Mouse (Mus musculus) left cerebral cortex, adult 11 months (tissue): ENCODE data around the gene Hoga1.

Experiments used
- DNase-seq: peaks from one replicate; pipeline ENCODE4 v3.0.0; 2022; ENCODE audit warnings: low spot score

The Hoga1 gene

DNA sequence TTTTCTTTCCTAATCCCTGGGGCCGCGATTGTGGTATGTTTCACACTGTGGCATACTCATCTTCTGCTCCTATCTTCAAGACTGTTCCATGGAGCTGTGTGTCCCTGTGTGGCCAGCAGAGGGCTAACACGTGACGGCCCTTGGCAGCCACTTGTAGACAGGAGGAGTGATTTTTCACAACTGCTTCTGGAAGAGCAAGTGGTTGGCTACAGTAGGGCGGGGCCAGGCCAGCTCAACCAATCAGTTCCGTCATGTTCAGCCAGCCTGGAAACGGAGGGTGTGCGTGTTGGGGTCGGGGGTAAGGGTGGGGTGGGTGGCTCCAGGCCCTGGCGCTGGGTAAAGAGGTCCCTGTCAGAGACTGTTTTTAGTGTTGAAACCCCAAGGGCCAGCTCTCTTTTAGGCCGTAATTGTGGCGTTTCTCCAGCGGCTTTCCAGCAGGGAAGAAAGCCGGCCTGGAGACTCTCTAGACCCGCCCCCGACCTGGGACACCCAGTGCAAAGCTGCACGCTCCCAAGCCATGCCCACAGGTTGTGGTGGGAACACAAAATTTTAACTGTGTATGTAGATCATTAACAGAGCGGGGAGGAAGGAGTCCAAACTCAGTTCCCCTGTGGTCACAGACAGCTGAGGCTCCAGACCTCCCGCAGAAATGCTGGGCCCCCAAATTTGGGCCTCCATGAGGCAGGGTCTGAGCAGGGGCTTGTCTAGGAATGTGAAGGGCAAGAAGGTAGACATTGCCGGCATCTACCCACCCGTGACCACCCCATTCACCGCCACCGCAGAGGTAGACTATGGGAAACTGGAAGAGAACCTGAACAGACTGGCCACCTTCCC lies at the start of gene Hoga1:
TSS of gene Hoga1 (plus strand) at position 342 of the 834 bp plus-strand sequence.
- no peak for DNase-seq

DNA sequence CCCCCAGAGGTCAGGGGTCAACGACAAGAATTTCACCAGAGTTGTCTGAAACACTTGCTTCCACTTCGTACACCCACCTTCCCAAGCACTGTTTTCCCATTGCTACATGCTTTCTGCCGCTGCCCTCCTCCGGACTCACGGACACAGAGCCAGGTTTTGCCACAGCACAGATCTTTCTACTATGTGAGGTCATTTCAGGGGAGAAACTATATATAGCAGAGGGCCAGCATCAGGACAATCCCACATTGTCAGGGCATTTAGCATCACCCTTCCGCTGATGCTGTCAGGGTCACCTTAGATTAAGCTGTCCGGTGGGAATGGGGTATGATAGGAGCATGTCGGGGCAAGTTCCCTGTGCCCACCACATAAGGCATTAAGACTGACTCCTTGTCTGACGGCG lies 48.3 kb upstream of the Hoga1 start:
- DNase-seq: no peak

DNA sequence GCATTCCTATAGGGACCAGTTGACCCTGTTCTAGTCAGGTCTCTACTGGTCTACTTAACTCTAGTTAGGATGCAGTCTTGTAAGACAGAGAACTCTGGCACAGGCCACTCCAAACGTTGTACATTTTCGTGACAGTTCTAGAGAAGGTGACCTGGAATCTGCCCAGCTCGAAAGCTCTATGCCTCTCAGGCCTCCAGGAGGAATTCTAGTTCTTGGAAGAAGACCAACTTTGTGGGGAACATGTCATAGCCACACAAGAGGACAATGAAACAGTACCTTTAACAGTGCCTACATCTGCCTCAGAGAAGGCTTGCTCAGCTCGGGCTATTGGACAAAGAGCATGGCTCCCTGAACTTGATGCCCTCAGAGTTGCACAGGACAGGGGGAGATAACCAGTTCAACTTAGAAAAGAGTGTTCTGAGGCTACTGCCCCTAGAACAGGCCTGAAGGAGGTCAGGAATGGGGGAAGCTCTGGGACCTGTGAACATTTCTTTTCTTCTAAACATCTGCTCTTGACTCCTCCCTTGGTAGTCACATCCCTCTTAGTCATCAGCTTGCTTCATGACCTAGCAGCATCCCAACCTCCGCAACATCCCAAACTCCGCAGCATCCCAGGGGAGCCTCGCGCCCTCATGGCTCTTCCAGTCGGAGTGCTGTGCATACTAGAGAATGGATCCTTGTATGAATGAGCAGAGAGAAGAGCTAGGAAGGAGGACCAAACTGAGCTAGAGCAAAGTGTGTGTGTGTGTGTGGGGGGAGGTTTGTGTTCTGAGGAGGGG lies 46.5 kb upstream of the Hoga1 start:
- DNase-seq: no peak

DNA sequence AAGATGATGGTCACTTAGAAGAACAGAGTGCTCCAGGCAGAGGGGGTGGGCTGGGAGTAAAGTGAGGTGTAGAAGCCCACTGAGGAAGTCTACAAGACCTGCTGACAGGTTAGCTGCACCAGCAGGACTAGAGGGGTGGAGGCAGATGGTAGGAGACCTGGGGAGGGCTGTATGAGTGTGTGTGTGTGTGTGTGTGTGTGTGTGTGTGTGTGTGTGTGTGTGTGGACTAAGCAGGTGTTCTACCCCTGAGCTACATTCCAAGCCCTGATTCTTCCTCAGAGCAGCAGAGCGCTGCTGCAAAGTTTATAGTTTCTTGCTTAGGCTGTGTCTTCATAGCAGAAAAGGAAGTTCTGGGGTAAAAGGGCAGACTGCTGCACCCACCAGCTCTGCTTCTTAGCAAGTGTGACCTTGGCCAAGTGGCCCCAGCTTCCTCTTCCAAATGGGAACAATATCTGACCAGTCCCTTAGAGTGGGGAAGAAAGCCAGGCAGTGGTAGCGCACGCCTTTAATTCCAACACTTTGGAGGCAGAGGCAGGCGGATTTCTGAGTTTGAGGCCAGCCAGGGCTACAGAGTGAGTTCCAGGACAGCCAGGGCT lies 45.6 kb upstream of the Hoga1 start:
- DNase-seq: no peak

DNA sequence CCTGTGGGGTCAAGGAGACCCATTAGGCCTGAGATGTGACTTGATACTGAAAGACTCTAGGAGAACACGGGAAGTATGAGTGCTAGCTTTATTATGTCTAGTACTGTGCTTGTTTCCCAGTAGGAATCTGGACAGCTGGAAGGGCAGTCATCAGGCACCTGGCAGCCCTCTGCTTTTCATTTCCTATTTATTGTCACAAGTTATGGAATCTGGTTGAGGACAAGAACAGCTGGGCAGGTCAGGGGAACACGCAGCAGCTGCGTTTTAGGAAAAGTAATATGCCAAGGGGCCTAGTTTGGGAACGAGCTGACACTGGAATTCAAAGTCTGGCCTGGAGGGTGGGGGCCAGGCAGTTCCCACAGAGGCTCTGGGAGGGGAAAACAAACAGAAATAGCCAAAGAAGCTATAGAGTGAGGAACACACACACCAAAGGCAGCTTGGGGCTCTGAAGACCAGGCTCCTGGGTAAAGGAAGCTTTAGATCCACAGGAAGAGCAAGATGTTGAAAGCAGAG lies 44.9 kb upstream of the Hoga1 start:
- no peak for DNase-seq

DNA sequence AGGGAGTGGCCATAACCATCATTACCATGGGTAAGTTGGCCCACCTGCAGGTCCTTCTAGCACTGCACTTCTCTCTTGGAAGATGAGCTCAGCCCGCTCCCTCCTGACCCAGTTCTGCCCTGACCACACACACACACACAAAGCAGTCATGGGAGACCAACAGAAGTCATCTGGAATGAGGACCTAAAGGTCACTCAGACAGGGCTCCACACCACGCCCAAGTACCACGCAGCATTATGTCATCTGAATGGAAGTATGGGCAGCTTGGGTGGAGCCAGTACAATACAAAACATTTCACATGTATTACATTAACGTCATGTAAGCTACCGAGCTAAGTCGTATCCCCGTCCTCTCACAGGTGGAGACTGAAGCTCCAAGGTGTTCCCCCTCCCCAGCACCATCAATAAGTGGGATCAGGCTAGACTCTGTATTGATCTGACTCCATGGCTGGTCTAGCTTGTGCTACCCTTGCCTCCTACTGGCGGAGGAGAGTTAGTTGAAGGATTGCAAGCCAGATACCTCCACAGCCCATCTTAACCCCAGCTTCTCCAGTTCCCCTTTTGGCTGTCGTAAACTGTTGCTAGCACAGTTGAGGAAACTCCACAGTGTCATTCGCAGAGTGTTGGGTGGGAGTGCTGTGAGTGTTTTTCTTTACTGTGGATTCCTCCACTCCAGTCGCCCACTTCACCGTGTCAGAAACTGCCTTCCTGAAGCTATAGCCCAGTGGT lies 44.0 kb upstream of the Hoga1 start:
- DNase-seq: no peak

DNA sequence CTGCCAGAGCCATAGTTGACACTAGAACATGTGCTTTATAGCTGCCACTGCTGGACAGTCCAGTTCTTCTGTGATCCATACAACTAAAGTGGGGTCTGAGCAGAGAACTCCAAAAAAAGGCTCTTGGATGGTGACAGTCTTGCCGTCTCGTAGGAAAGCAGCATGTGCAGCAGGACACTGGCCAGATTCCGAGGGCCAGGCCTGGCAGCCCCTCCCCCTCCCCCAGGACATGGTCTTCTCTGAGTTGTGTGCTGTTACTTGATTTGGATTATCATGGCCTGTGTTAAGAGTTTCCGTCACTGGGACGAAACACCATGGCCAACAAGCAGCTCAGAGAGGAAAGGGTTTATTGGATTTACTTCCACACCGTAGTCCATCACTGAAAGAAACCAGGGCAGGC lies 41.2 kb upstream of the Hoga1 start:
- no peak for DNase-seq

DNA sequence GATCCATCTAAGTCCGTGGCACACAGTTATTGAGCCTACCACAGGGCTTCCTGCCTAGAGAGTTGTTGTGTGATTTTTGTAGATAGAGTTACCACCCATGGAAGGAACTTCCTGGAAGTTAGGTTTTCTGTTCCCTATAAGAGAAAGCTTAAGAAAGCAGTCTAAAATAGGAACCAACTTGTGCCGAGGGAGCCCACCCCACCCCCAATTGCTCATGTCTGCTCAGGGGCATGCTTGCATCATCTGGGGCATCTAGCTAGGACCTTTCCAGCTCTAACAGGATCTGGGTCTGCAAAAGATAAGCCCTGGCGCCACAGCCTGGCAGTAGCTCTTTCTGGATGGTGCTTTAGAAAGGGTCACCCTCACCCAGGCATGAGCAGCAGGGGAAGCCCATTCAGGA lies 39.8 kb upstream of the Hoga1 start:
- no peak for DNase-seq

DNA sequence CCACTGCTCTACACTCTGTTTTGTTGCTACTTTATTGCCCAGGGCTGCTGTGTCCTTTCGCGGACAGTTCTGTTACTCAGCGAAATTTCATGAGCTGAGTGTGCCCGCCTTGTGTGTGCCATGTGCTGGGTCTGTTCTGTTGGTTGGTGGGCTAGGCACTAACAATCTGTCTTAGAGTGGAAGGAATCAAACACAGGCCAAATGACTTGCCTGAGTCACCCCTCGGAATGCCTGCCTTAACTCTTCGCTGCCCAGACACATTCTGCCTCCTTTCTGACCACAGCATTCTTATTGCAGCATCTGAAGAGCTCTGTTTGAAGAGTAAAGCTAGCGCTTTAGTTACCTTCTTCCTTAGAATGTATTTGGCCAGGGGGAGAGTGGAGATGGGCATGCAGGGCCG lies 38.8 kb upstream of the Hoga1 start:
- no peak for DNase-seq

DNA sequence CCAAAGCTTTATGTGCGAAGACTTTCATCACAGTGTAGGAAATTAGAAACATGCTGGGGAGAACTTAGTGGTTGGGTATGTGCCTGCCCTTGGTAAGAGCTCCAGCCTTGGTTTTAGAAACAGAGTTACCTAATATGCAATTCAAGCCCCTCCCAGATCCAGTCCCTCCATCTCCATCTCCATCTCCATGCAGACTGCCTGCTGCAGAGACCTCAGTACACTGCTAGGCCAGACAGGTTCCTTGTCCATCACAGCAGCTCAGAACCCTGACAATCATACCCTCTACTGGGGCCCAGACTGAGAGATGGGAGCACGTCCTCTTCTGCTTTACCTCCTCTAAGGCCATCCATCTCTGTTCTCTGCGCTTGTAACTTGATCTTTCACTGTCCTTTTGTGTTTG lies 36.8 kb upstream of the Hoga1 start:
- no peak for DNase-seq

DNA sequence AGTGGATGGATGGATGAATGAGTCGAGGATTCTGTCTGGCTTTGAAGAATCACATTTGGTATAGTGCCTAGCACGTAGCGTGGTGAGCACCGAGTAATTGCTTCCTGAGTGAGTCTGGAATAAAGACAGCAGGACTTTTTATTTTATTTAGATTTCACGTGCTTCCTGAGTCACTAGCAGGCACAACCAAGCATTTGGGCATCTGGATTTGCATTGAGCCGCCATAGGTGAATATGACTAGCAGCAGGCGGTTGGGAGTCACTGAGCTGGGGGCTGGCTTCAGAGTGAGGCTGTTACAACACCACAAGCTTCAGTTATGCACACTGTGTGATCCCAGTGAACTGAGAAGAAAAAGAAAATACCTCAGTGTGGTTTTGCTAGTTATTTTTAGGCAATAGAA lies 36.3 kb upstream of the Hoga1 start:
- no peak for DNase-seq

DNA sequence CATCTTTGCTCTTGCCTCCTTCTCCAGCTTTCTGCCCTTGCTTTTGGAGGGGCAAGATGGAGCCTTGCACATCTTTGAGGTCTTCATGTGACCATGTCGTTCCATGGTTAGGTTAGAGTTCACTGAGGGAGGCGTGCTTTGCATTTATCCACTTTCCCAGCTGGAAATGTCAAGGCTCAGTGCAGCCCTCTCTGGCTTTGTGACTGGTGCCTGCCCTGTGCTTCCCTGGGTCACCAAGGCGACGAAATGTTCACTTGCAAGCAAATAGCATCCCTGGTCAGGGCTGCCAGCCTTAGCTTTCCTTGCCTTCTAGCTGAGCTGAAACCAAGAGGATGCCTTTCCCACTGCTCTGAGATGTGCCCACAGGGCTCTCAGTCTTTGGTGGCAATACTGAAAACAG lies 35.0 kb upstream of the Hoga1 start:
- DNase-seq: no peak

DNA sequence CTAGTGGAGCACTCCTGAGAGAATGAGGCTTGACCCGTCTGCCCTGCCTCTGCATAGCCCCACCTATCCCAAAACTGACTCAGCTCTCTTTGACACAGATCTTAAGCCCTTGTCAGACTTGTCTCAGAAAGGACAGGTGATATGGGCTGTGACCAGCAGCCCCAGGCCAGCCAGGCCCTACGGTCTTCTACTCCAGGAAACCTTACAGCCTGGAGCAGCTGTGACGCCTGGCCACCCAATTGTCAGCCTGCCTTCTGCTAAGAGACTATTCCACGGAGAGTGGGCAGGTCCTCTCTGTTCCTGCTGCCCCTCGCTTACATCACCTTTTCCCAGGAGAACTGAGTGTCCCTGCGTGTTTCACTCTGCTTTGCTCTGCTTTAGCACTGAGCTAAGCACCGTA lies 34.3 kb upstream of the Hoga1 start:
- DNase-seq: no peak

DNA sequence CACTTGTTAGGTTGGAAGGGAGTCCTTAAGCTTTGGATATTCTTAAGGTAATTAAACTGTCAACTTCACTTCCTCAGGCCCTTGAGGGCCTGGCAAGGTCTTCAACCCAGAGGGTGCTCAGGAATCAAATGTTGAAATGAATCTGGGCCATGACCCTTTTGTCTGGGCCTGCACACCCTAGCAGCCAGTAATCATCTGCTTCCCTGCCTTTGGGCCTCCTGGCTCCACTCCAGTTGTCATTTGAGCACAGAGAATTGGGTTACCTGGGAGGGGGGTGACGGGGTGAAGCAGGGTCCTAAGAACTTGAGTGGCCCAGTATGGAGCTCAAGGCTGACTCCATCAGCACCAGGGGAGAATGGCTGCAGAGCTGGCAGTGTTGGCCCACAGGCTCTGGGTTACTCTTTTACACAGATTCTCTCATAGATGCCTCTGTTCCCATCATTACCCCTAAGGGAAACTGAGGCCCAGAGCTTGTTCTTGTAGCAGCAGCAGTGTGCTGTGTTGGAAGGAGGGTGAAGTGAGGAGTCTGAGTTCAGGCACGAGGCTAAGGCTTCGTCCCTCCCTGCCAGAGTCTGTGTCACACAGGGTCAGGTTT lies 31.1 kb upstream of the Hoga1 start:
- no peak for DNase-seq

DNA sequence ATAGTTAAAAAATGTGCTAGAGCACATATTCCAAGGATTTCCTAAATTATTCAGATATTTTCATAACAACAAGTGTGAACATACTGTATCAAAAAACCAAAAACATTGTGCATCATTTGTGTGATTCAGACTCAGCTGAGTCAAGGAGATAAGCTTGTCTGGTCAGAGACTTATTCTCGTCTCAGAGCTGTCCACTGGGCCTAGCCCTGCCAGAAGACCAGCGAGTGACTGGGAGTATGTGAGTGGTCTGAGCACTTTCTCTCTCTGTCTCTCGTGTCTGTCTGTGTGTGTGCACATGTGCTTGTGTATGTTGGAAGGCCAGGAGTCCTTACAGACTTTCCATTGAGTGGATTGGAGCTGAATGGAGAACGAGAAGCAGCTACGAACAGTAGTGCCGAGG lies 30.4 kb upstream of the Hoga1 start:
- DNase-seq: no peak

DNA sequence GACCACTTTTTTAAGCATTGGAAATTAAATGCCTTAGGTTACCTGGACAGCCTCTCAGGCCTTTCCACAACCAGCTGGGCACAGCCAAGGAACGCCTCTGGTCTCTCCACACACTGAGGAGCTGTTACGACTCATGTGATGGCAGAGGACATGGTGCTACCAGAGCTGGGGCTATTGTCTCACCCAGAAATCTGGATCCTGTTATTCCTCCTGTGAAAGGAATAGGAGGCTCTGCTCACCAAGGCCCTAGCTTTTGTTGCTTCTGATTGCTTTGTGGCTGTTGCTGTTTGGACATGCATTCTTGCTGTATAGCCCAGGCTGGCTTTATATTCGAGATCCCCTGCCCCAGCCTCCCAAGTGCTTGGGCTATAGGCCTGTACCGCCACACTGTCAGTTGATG lies 29.2 kb upstream of the Hoga1 start:
- DNase-seq: no peak

DNA sequence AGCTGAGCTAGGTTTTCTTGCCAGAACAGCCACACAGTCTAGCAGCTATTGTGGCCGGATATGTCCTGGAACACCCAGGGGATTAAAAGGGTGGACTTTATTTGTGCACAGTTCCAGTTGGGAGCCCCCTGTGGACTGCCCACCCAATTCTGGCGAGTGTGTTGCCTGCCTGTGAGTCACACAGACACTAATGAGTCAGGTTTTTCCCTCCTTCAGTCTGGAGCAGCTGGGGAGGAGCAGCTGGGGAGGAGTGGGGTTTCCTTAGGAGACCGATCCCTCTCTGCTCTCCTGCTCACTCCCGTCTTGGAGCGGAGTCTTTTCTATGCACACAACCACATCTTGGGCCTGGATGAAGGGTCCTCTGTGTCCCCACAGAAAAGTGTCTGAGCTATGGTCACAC lies 28.6 kb upstream of the Hoga1 start:
- no peak for DNase-seq

DNA sequence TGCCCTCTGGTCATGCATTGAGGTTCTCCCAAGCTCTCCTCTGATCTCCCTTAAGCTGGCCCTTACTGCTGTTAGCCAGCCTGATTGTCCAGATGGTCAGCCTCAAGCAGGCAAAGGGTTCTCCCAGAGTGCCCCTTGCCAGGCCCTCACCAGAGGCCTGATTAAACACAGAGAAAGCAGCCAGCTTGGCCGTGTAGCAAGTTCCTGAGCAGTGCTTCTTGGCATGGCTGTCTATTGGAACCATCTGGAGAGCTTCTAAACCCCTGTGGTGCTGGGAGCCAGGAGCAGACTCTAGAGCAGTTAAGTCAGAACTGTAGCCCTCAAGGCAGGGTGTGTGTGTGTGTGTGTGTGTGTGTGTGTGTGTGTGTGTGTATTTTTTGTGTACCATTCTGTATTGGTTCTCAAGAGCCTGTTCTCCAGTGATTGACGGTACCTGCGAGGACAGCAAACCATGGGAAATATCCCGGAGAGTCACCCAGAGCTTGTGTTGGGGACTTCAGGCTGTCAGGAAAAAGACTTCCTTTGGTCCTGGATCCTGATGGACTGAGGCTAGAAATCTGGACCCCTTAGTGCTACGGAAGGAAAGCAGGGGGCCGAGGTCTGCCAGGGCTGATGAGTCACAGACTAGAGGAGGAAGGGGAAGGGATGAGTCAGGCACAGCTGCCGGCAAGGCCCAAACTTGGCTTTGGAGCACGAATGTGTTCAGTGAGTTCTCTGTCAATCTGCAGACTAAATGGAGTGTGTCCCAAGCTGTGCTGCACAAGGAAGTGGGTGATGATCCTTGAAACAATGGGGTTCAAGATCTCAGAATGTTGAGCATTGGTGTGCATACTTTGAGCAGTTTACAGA lies 27.8 kb upstream of the Hoga1 start:
- DNase-seq: peak; percentile 58

DNA sequence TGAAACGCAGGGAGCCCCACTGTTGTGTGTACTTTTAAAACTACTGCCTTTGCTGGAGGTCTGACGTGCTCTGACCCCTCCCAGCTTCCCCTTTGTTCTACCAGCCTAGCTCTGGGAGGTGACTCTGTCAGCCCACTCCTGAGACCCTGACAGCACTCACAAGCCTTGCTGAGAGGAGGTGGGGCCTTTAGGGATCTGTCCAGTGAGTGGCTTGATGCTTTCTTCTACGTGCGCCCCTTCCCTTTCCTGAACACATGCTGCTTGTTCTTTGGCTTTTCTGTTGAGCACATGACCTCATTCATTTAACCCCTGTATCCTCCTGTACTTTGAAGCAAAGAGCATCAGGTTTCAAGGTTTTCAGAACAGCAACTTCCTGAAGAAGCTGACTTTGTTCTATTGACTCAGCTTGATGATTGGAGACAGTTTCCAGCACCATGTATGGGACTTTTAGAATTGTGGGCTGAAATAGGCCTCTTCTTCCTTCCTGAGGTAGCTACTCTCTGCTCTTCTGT lies 26.3 kb upstream of the Hoga1 start:
- no peak for DNase-seq

DNA sequence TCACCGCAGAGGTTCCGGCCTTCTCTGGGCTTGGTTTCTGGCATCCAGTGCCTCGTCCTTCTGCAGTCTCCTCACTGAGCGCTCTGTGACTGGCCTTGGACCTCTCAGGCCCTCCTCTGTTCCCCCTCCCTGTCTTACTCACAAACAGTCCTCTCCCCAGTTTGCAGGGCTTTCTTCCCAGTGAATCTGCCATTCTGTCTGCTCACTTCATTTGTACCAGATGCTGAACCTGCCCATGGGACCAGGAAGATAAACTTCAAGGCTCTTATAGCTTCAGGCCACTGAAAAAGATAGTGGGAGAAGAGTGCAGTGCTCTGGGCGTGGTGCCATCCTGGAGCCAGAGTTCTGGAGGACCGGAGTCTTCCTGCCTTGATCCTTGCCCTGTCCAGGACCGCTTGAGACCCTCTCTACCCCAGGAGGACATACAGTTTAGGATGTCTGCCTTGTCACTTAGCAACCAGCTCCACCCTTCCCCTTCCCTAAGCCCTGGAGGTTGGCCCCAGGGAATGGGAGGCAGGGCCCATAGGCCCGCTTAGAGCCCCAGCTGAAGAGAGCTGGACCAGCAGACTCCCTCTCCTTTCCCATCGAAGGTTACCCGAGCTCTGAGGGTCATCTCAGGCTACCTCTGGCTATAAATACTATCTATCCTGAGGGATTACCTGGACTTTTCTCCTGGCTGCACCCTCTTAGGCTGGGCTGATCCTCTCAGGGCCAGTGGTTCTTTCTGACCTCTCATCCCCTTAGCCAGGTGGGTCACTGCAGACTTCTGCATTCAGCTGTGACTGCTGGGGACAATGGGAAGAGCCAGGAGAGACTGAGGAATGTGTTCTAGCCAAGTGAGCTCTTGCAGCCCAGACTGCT lies 23.5 kb upstream of the Hoga1 start:
- DNase-seq: no peak
